Mouse (Mus musculus): ENCODE results near the gene Cldn14.

Cldn14 gene

GRCm38 (mm10) chr16:93917712-93918678, 90.6 kb downstream of the Cldn14 start:
- in situ Hi-C loops (cut with MboI; ENCODE audit: low sequenced_read_pairs) = no loop called here

- in situ Hi-C loops (cut with MboI; ENCODE audit: low sequenced_read_pairs) = no loop called here
These were observed 93.2 kb downstream of the Cldn14 start for GRCm38 (mm10) chr16:93915338-93915849.

- in situ Hi-C loops (cut with MboI; ENCODE audit: low sequenced_read_pairs) = no loop called here
These were observed 94.6 kb downstream of the Cldn14 start for GRCm38 (mm10) chr16:93913881-93914576.

- in situ Hi-C loops (cut with MboI; ENCODE audit: low sequenced_read_pairs) = no loop called here
These were observed 95.8 kb downstream of the Cldn14 start for GRCm38 (mm10) chr16:93912808-93913207.

- in situ Hi-C loops (cut with MboI; ENCODE audit: low sequenced_read_pairs) = no loop called here
These were observed 96.5 kb downstream of the Cldn14 start for GRCm38 (mm10) chr16:93912158-93912557.

GRCm38 (mm10) chr16:93910735-93911665, 97.6 kb downstream of the Cldn14 start:
- in situ Hi-C loops (cut with MboI; ENCODE audit: low sequenced_read_pairs) = no loop called here

GRCm38 (mm10) chr16:93909936-93910335, 98.7 kb downstream of the Cldn14 start:
- in situ Hi-C loops (cut with MboI; ENCODE audit: low sequenced_read_pairs) = no loop called here

GRCm38 (mm10) chr16:93908196-93908595, 100.4 kb downstream of the Cldn14 start:
- in situ Hi-C loops (cut with MboI; ENCODE audit: low sequenced_read_pairs) = no loop called here

- in situ Hi-C loops (cut with MboI; ENCODE audit: low sequenced_read_pairs) = no loop called here
These were observed 100.9 kb downstream of the Cldn14 start for GRCm38 (mm10) chr16:93907761-93908160.

- in situ Hi-C loops (cut with MboI; ENCODE audit: low sequenced_read_pairs) = no loop called here
These were observed 102.3 kb downstream of the Cldn14 start for GRCm38 (mm10) chr16:93906156-93907014.

- in situ Hi-C loops (cut with MboI; ENCODE audit: low sequenced_read_pairs) = no loop called here
These were observed 105.6 kb downstream of the Cldn14 start for GRCm38 (mm10) chr16:93903027-93903426.

GRCm38 (mm10) chr16:93893285-93893684, 115.4 kb downstream of the Cldn14 start:
- in situ Hi-C loops (cut with MboI; ENCODE audit: low sequenced_read_pairs) = no loop called here

- in situ Hi-C loops (cut with MboI; ENCODE audit: low sequenced_read_pairs) = no loop called here
These were observed 117.6 kb downstream of the Cldn14 start for GRCm38 (mm10) chr16:93890948-93891604.

GRCm38 (mm10) chr16:93888481-93888880, 120.2 kb downstream of the Cldn14 start:
- in situ Hi-C loops (cut with MboI; ENCODE audit: low sequenced_read_pairs) = no loop called here

GRCm38 (mm10) chr16:93884722-93885113, 123.9 kb downstream of the Cldn14 start:
- in situ Hi-C loops (cut with MboI; ENCODE audit: low sequenced_read_pairs) = no loop called here

GRCm38 (mm10) chr16:93884086-93884721, 124.4 kb downstream of the Cldn14 start:
- in situ Hi-C loops (cut with MboI; ENCODE audit: low sequenced_read_pairs) = no loop called here

GRCm38 (mm10) chr16:93883423-93884085, 125.1 kb downstream of the Cldn14 start, which contains the start of gene Chaf1b:
Gene Chaf1b (plus strand): TSS chr16:93883901.
- in situ Hi-C loops (cut with MboI; ENCODE audit: low sequenced_read_pairs) = no loop called here
